Mouse (Mus musculus): Measurements from ENCODE around the gene Zfp536. TPM values are rescaled to one million over a fixed set of nuclear protein-coding genes. Genes with fewer than 3 reads are reported as not detected.
"Not testable (repeated sequence)": the region's sequence is repeated elsewhere in the genome, so short reads cannot be mapped to it uniquely, and the experiment has no call there.

Zfp536 gene
- total RNA-seq, 2 experiments from 2014 or later, result 10.6 to 13.3 TPM

GRCm38 (mm10) chr7:37617880-37618279 is 155.6 kb downstream of the Zfp536 start:
- intact Hi-C loops (cut with DNase I), result no loop called here
- DNase-seq, result no peak

DNA sequence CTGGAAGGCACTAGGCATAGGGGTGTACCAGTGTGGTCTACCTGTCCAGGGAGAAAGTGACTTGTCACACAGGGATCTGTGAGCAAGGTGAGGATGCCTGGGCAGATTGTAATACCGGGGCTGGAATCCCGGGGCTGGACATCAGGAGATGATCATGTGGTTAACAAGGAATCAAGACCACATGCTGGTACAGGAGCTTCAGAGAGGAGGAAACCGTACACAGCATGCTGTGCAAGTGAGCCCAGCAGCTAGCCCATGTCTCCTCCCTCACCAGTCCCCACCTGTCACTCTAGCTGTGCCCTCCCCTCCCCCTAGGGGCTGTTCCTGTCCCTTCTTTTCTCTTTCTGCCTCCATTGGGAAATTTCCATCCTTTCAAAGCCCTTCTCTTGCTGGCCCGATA is 157.5 kb downstream of the Zfp536 start:
- DNase-seq, result no peak
- intact Hi-C loops (cut with DNase I), result no loop called here

GRCm38 (mm10) chr7:37614381-37614780 is 159.1 kb downstream of the Zfp536 start:
- intact Hi-C loops (cut with DNase I), result no loop called here
- peak in 1 of 2 experiments; percentile 6 for DNase-seq

- DNase-seq, result no peak
- intact Hi-C loops (cut with DNase I), result no loop called here
Observed at GRCm38 (mm10) chr7:37608556-37608955, 164.9 kb downstream of the Zfp536 start.

- intact Hi-C loops (cut with DNase I), result no loop called here
Observed at GRCm38 (mm10) chr7:37607906-37608305, 165.5 kb downstream of the Zfp536 start.

DNA sequence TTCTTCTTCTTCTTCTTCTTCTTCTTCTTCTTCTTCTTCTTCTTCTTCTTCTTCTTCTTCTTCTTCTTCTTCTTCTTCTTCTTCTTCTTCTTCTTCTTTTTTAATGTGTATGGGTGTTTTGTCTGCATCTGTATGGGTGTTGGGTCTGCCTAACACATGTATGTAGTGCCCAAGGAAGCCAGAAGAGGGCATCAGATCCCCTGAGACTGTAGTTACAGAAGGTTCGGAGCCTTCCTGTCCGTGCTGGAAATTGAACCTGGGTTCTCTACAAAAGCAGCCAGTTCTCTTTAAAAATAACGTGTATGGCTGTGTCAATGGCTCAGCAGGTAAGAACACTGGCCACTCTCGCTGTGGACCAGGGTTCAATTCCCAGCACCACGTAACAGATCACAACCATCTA is 167.0 kb downstream of the Zfp536 start:
- DNase-seq, result no peak
- intact Hi-C loops (cut with DNase I), result no loop called here

More at GRCm38 (mm10) chr7:37607906-37608305, 165.5 kb downstream of the Zfp536 start:
- DNase-seq, result no peak

DNA sequence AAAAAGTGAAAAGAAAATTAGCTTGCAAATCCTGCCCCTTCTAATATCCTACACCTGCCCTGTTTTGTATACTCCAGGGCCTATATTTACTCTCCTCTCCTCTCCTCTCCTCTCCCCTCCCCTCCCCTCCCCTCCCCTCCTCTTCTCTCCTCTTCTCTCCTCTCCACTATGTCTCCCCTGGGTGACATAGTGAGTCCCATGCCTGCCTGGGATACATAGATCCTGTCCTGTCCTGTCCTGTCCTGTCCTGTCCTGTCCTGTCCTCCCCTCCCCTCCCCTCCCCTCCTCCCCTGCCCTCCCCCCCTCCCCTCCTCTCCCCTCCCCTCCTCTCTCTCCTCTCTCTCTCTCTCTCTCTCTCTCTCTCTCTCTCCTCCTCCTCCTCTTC is 169.9 kb downstream of the Zfp536 start:
- DNase-seq; intact Hi-C loops (cut with DNase I): not testable (repeated sequence)

- intact Hi-C loops (cut with DNase I), result no loop called here
Observed at GRCm38 (mm10) chr7:37602871-37603524, 170.4 kb downstream of the Zfp536 start.

DNA sequence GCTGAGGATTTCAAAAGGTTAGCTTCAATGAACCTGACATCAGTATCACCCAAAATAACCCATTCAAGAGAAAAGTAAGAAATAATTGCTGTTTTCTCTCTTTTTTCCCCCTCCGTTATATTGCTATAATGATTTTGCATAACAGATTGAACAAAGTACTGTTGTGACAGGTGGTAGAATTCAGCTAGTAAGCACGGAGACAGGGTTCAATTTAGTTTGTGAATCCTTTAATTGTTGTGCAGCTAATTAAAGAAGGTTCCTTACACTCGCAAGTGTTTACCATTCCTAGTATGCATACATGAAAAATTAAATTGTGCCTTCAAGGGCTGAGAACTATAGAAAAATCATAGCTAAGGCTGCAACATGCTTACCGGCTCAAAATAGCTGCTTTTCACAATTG is 173.1 kb downstream of the Zfp536 start:
- DNase-seq, result no peak
- intact Hi-C loops (cut with DNase I), result no loop called here

More at GRCm38 (mm10) chr7:37602871-37603524, 170.4 kb downstream of the Zfp536 start:
- no peak for DNase-seq

DNA sequence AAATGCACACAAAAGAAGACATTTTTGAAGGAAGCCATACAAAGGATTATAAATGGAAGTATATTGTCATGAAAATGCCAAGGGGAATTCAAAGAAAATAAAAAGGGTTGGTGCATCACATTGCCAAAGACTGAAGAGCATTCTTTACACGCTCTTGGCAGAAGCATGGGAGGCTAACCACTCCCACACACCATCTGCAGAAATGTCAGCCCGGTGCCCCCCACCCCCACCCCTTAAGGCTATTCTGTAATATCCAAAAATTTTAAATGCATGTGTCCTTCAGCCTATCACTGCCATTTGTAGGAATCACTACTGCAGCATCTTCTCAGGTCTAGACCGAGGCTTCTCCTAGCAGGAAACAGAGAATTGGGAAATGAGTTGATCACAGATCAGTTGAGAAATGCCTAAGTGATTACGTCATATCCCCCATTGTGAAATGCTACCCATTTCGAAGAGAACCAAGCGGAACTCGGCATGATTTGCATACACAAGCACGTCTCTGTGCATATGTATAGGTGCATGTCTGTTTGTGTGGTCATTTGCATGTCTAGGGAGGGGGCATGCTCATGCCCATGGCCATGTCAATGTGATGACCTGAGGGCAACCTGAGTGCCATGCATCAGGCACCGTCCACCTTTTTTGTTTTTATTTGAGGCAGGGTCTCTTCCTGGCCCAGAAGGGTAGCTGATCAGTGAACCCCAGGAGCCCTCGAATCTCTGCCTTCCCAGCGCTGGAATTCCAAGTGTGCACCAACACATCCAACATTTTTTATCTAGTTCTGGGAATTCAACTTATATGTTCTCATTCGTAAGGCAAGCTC is 179.0 kb downstream of the Zfp536 start:
- no peak for DNase-seq
- intact Hi-C loops (cut with DNase I), result no loop called here

- intact Hi-C loops (cut with DNase I), result no loop called here
- DNase-seq, result no peak
Observed at GRCm38 (mm10) chr7:37593566-37593965, 179.9 kb downstream of the Zfp536 start.

- intact Hi-C loops (cut with DNase I), result no loop called here
- DNase-seq, result no peak
Observed at GRCm38 (mm10) chr7:37586694-37587093, 186.7 kb downstream of the Zfp536 start.

DNA sequence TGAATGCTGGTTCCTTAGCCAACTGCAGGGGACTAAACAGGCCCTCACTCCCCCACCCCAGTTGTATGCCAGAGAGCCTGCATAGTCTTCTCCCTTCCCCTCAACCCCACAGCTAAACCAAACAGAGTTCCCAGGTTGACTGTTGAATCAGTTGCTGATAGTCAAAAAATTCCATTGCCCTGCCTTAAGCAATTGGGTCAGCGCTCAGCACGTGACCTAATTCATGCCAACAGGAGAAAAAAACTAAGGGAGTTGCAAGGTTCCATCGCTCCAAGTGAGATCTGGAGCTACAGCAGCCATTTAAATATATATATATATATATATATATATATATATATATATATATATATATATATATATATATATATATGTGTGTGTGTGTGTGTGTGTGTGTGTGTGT is 192.2 kb downstream of the Zfp536 start:
- intact Hi-C loops (cut with DNase I), result no loop called here

DNA sequence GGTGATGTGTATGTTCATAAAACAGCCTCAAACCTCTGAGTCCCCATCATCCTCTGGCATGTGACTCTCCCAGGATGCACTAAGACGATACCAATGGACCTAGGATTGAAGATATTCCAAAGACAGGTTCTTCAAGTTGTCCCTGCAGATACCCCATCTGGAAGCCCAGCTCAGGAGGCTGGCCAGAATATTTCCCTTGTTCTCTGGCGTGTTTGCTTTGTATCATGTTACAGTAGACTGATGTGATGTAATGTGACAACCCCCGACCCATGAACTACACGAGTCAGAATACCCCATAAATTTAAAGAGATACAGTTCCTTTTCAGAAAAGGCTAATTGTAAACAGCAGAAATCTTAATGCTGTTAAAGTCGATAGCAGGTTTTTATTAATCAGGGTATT is 192.9 kb downstream of the Zfp536 start:
- DNase-seq, result no peak
- intact Hi-C loops (cut with DNase I), result no loop called here

More for the DNA sequence above, 192.2 kb downstream of the Zfp536 start:
- no peak for DNase-seq

DNA sequence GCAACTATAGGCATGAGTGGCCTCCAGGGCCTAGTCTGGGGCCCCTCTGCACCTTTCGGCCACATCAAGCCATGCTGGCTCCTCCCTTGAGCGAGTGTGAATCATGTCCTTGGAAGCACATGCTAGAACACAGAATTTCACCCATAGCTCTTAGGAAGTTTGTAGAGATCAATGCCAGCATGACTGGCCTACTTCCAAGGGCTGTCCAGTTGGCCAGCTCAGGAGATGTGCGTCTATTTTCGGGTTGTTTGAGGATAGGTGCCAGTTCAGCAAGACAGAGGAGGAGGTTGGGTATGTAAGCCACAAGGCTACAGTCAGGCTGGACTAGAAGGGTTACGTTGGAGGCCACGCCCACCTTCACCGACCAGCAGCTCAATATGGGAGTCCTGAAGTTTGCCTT is 201.4 kb downstream of the Zfp536 start:
- DNase-seq, result peak; percentile 57 to 61
- intact Hi-C loops (cut with DNase I), result no loop called here

DNA sequence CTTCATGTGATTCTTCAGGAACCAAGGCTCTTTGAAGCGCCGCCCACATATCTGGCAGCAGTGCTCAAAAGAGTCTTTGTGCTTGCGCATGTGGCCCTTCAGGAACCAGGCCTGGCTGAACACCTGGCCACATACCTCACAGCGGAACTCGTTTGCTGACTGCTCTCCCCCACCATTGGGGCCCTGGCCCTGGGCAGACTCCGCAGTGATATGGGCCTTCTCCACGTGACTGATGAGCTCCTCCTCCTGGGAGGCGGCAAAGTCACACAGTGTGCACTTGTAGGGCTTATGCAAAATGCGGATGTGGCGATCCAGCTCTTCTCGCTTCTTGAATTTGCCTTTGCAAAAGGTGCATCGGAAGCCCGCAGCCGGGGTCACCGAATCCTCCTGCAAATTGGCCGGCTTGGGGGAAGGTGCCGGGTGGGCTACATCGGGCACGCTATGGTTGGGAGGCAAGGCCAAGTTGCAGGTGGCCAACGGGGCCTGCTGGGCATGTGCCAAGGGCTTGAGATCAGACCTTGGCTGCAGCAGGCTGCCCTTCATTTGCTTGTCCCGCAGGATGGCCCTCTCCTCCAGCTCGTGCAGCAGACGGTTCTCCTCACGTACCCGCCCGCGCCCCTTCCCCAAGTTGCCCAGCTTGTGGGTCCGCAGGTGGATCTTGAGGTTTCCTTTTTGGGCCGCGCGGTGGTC is 204.5 kb downstream of the Zfp536 start:
- intact Hi-C loops (cut with DNase I), result no loop called here
- DNase-seq, result no peak

GRCm38 (mm10) chr7:37568041-37568440 is 205.4 kb downstream of the Zfp536 start:
- DNase-seq, result no peak
- intact Hi-C loops (cut with DNase I), result no loop called here

GRCm38 (mm10) chr7:37566019-37566418 is 207.4 kb downstream of the Zfp536 start:
- peak in 1 of 2 experiments; percentile 27 for DNase-seq
- intact Hi-C loops (cut with DNase I), result no loop called here

- DNase-seq, result no peak
- intact Hi-C loops (cut with DNase I), result no loop called here
Observed at GRCm38 (mm10) chr7:37565371-37565770, 208.1 kb downstream of the Zfp536 start.

DNA sequence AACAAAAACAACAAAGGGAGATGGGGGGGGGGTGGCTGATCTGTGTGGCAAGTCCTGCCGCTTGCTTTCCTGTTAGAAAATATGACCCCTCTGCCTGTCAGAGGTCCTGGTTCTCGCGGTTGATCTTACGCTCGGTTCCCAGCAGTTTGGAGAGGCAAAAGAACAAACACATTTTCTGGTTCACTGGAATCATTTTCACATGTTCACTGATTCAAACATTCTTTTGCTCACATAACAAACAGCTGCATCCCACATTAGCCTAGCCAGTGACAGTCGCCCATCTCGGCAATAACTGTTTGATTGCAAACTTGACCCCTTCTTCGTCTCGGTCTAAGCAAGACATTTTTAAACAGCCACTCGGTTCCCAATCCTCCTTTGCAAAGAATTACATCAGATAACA is 208.8 kb downstream of the Zfp536 start:
- no peak for DNase-seq
- intact Hi-C loops (cut with DNase I), result no loop called here

- intact Hi-C loops (cut with DNase I), result no loop called here
- DNase-seq, result no peak
Observed at GRCm38 (mm10) chr7:37563831-37564400, 209.5 kb downstream of the Zfp536 start.
